Mouse (Mus musculus) embryonic facial prominence, embryonic 10.5 days (tissue): ENCODE results near the gene Lgalsl. TPM values are rescaled to one million over a fixed set of nuclear protein-coding genes. Genes with fewer than 3 reads are reported as not detected.

Source experiments
- DNase-seq: peaks from one replicate; pipeline ENCODE4 v3.0.0-alpha.2; 2017; ENCODE audit warnings: low spot score
- H3K27ac ChIP-seq: fragments of 300-500 bp; sonication (generic); replicated peaks from 2 replicates; pipeline ENCODE4 v1.5.1; 2016; ENCODE audit warnings: mild to moderate bottlenecking
- H3K27me3 ChIP-seq: fragments of 300-500 bp; sonication (generic); replicated peaks from 2 replicates; pipeline ENCODE4 v1.6.1; 2016; ENCODE audit warnings: low read depth, mild to moderate bottlenecking; ENCODE audit not compliant: poor library complexity, severe bottlenecking
- H3K36me3 ChIP-seq: fragments of 300-500 bp; sonication (generic); replicated peaks from 2 replicates; pipeline ENCODE4 v1.6.1; 2016; ENCODE audit warnings: mild to moderate bottlenecking, moderate library complexity
- H3K4me1 ChIP-seq: fragments of 300-500 bp; sonication (generic); 2 replicates; pipeline ENCODE4 v1.6.1; 2016
- H3K4me3 ChIP-seq: fragments of 300-500 bp; sonication (generic); 2 replicates; pipeline ENCODE4 v1.5.1; 2016; ENCODE audit warnings: mild to moderate bottlenecking, moderate library complexity
- H3K9me3 ChIP-seq: fragments of 300-500 bp; sonication (generic); 2 replicates; pipeline ENCODE4 v1.6.1; 2016; ENCODE audit warnings: mild to moderate bottlenecking
- WGBS: fragments of 180-500 bp; shearing (Covaris S2); methylation state at CpG from one replicate; pipeline ENCODE4 v1.1.7; 2016; 5-methylcytosine and 5-hydroxymethylcytosine counted together
- polyA plus RNA-seq: library from polyadenylated mRNA; unstranded; fragments of >200 nt; fragmentation: Nextera tagmentation; extraction: Ambion mirVana; gene quantifications from 2 replicates; pipeline ENCODE4 v1.2.1, GENCODE M21; 2016

Gene Lgalsl
- polyA plus RNA-seq = 28.7 and 30.2 TPM in 2 replicates

GRCm38 (mm10) chr11:20830686-20831505 is at the start of gene Lgalsl:
Lgalsl (minus strand) TSS chr11:20831056.
- Histone ChIP-seq H3K36me3 (peaks cover 29% of the 10 kb centered on the region), H3K27me3 (peaks cover 32% of the 10 kb centered on the region), H3K4me1 (peaks cover 36% of the 10 kb centered on the region), H3K9me3 (no peaks in the 10 kb centered on the region), H3K4me3 (peak within 1 kb of the TSS; percentile 95), H3K27ac (peak within 1 kb of the TSS; percentile 92)
- DNase-seq = peak; percentile 81
- WGBS = under 1% methylated on average over 100 of the region's 102 CpGs

GRCm38 (mm10) chr11:20878644-20879043 is 47.8 kb upstream of the Lgalsl start:
- WGBS = 87% methylated on average over 5 of the region's 5 CpGs
- Histone ChIP-seq H3K36me3 (no peaks in the 10 kb centered on the region), H3K27ac (no peak overlapping the region), H3K4me1 (peaks cover 4% of the 10 kb centered on the region), H3K27me3 (no peaks in the 10 kb centered on the region), H3K9me3 (no peaks in the 10 kb centered on the region), H3K4me3 (no peak overlapping the region)
- no peak for DNase-seq

- H3K27me3 ChIP-seq = no peaks in the 10 kb centered on the region
- H3K9me3 ChIP-seq = no peaks in the 10 kb centered on the region
- no peak overlapping the region for H3K4me3 ChIP-seq
- no peaks in the 10 kb centered on the region for H3K36me3 ChIP-seq
- H3K4me1 ChIP-seq = peaks cover 4% of the 10 kb centered on the region
- WGBS = 91% methylated on average over 3 of the region's 3 CpGs
- H3K27ac ChIP-seq = no peak overlapping the region
- DNase-seq = no peak
Observed at GRCm38 (mm10) chr11:20877578-20878096, 46.8 kb upstream of the Lgalsl start.

GRCm38 (mm10) chr11:20873386-20873785 is 42.5 kb upstream of the Lgalsl start:
- Histone ChIP-seq H3K36me3 (no peaks in the 10 kb centered on the region), H3K27ac (no peak overlapping the region), H3K27me3 (no peaks in the 10 kb centered on the region), H3K4me3 (no peak overlapping the region), H3K4me1 (peaks cover under 1% of the 10 kb centered on the region; the same call in 1 of the 2 replicates), H3K9me3 (no peaks in the 10 kb centered on the region)
- WGBS = 69% methylated on average over 5 of the region's 5 CpGs
- no peak for DNase-seq

GRCm38 (mm10) chr11:20872911-20873310 is 42.1 kb upstream of the Lgalsl start:
- WGBS = 90% methylated on average over 7 of the region's 7 CpGs
- Histone ChIP-seq H3K27me3 (no peaks in the 10 kb centered on the region), H3K9me3 (no peaks in the 10 kb centered on the region), H3K4me3 (no peak overlapping the region), H3K4me1 (no peaks in the 10 kb centered on the region), H3K36me3 (no peaks in the 10 kb centered on the region), H3K27ac (no peak overlapping the region)
- DNase-seq = no peak

DNA sequence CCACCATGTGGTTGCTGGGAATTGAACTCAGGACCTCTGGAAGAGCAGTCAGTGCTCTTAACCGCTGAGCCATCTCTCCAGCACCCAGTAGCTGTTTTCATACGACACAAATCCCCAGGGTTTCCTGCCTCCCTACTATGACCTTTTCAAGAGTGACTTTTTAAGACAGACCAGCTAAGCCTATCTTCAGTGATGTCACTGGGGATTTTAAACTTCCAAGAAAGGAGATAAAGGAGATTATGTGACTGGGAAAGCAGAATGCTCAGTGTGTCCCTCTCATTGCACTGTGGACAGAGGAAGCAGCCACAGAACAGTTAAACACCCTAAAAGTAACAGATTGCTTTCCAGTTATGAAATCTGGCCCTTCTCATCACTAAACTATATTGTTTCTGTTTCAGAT is 41.6 kb upstream of the Lgalsl start:
- no peaks in the 10 kb centered on the region for H3K36me3 ChIP-seq
- H3K27me3 ChIP-seq = no peaks in the 10 kb centered on the region
- DNase-seq = no peak
- no peak overlapping the region for H3K4me3 ChIP-seq
- no peak overlapping the region for H3K27ac ChIP-seq
- WGBS = 87% methylated on average over 2 of the region's 2 CpGs
- H3K4me1 ChIP-seq = no peaks in the 10 kb centered on the region
- no peaks in the 10 kb centered on the region for H3K9me3 ChIP-seq

GRCm38 (mm10) chr11:20869927-20870326 is 39.1 kb upstream of the Lgalsl start:
- DNase-seq = no peak
- no peaks in the 10 kb centered on the region for H3K36me3 ChIP-seq
- 85% methylated on average over 2 of the region's 2 CpGs for WGBS

GRCm38 (mm10) chr11:20865450-20865849 is 34.6 kb upstream of the Lgalsl start:
- H3K9me3 ChIP-seq = no peaks in the 10 kb centered on the region
- H3K27ac ChIP-seq = no peak overlapping the region
- no peaks in the 10 kb centered on the region for H3K36me3 ChIP-seq
- WGBS = 88% methylated on average over 3 of the region's 3 CpGs
- no peak for DNase-seq
- H3K4me1 ChIP-seq = peaks cover 9% of the 10 kb centered on the region
- no peak overlapping the region for H3K4me3 ChIP-seq
- no peaks in the 10 kb centered on the region for H3K27me3 ChIP-seq

More at GRCm38 (mm10) chr11:20869927-20870326, 39.1 kb upstream of the Lgalsl start:
- H3K27me3 ChIP-seq = no peaks in the 10 kb centered on the region
- no peak overlapping the region for H3K4me3 ChIP-seq
- H3K4me1 ChIP-seq = no peaks in the 10 kb centered on the region
- no peak overlapping the region for H3K27ac ChIP-seq
- H3K9me3 ChIP-seq = no peaks in the 10 kb centered on the region

DNA sequence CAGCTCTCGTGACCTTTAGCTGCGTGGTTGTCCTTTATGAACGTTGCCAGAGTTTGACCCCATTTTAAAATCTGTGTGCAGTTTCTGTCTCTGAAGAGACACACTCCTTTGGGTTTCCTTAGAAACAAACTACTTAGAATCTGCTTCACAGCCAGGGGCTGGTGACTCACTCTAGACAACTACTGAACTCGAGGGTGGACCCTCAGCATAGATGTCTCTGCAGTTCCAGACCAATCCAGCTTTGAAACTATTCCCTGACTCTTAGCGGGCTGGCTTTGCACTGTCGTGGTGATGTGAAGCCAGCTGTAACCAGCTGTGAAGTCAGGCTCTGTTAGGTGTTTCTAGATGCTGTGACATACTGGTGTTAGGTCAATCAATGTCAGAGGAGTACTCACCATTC is 33.8 kb upstream of the Lgalsl start:
- no peaks in the 10 kb centered on the region for H3K27me3 ChIP-seq
- 76% methylated on average over 6 of the region's 6 CpGs for WGBS
- H3K9me3 ChIP-seq = no peaks in the 10 kb centered on the region
- no peak for DNase-seq
- no peak overlapping the region for H3K27ac ChIP-seq
- no peaks in the 10 kb centered on the region for H3K36me3 ChIP-seq
- peaks cover 13% of the 10 kb centered on the region for H3K4me1 ChIP-seq
- H3K4me3 ChIP-seq = no peak overlapping the region

GRCm38 (mm10) chr11:20862101-20862500 is 31.2 kb upstream of the Lgalsl start:
- Histone ChIP-seq H3K4me3 (no peak overlapping the region), H3K4me1 (peaks cover 30% of the 10 kb centered on the region), H3K27me3 (no peaks in the 10 kb centered on the region), H3K27ac (no peak overlapping the region), H3K36me3 (no peaks in the 10 kb centered on the region), H3K9me3 (no peaks in the 10 kb centered on the region)
- 78% methylated on average over 5 of the region's 5 CpGs for WGBS
- no peak for DNase-seq

DNA sequence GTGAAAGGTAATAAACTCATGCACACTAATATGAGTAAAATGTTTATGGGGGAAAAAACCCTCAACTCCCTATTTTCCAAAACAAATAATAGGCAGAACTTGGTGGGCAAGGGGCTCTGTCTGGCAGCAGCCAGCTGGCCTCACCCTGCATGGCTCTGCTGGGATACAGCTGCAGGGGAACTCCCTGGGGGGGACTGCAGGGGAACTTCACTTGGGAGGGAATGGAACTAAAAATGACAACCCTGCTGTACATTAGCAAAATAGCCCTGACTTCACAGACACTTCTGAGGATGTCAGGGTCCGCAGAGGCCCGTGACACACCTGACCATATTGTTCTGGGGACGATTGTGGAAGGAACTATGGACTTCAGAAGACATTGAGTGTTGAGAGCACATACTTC is 29.5 kb upstream of the Lgalsl start:
- peaks cover 40% of the 10 kb centered on the region for H3K4me1 ChIP-seq
- no peak overlapping the region for H3K27ac ChIP-seq
- DNase-seq = no peak
- no peaks in the 10 kb centered on the region for H3K36me3 ChIP-seq
- 0 out of 2 replicates have a peak, but pooled peaks cover 3% of the 10 kb centered on the region for H3K27me3 ChIP-seq
- H3K9me3 ChIP-seq = no peaks in the 10 kb centered on the region
- H3K4me3 ChIP-seq = no peak overlapping the region
- 90% methylated on average over 3 of the region's 3 CpGs for WGBS

- Histone ChIP-seq H3K4me3 (no peak overlapping the region), H3K27ac (no peak overlapping the region; the same call in 1 of the 2 replicates), H3K27me3 (0 out of 2 replicates have a peak, but pooled peaks cover 3% of the 10 kb centered on the region), H3K36me3 (no peaks in the 10 kb centered on the region), H3K4me1 (peaks cover 42% of the 10 kb centered on the region), H3K9me3 (no peaks in the 10 kb centered on the region)
- no peak for DNase-seq
- WGBS = 56% methylated on average over 6 of the region's 6 CpGs
Observed at GRCm38 (mm10) chr11:20859858-20860257, 29.0 kb upstream of the Lgalsl start.
